Mouse (Mus musculus) frontal cortex, adult 2 months (tissue): Measurements from ENCODE around the gene Atp6v0b. TPM values are rescaled to one million over a fixed set of nuclear protein-coding genes. Genes with fewer than 3 reads are reported as not detected.

Source experiments
- DNase-seq, 2 experiments: peaks; one replicate each; pipeline ENCODE4 v3.0.0; 2022; ENCODE audit warnings: low spot score in 1 of 2; ENCODE audit errors: extremely low spot score in 1 of 2
- polyA plus RNA-seq: library from polyadenylated mRNA; depleted of rRNA; stranded (reverse); fragments of >200 nt; gene quantifications from 2 replicates; pipeline ENCODE4 v1.2.3, GENCODE M21; 2012; rRNA removed

Atp6v0b gene
- 722 and 766 TPM in 2 replicates for polyA plus RNA-seq

DNA sequence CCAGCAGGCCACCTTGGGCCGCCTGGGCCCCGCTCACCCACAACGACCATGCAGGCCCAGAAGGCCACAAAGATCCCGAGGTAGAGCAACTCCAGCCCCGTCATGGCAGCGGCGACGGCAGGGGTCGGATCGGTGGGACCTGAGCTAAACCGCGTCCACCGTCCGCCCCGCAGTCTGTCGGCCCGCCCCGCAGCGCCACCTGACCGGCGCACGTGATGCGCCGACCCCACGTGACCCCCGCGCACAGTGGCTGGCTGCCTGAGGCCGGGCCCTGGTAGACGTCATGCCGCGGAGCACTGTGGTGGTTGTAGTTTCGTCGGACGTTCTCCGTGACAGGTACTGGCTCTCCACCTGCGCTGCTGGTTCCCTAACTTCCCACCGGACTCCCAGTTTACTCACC lies at the start of gene Atp6v0b:
Gene Atp6v0b, minus strand, starts transcription at position 201 of the 400 bp plus-strand sequence.
- peak; percentile 91 to 96 for DNase-seq

DNA sequence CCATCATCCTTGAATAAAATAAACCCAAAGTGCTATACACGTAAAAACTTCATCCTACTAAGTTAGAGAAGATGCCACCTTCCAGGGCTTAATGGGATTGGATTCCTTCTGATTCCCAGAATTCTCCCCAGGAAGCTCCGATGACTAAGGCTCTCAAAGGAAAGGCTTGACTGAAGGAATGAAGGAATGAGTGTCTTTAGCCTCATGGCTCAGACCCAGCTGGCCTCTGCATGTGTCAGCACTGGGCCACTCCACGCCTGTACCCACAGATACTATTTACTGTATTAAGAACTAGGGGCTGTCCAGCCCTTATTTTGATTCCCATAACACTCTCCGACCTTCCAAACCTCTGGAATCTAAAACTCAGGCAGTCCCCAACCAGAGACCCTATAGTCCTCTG lies 46.9 kb upstream of the Atp6v0b start:
- DNase-seq, result no peak

DNA sequence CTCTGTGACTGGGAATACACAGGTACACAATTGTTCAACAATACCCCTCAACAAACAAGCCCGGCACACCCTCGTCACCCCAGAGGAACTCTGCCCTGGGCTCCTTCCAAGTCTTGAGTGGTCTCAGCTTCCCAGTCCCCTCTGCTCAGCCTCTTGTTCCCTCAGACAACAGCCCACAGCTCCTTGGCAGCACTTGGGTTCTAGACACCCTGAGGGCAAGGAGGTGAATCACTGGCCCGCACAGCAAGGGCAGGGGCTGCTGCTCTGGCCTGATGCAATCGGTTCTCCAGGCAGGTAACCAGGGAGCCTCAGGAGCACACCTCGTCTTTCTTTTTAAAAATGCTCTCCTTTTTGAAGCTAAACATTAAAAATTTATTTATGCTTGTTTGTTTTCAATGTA lies 46.1 kb upstream of the Atp6v0b start:
- DNase-seq, result no peak

DNA sequence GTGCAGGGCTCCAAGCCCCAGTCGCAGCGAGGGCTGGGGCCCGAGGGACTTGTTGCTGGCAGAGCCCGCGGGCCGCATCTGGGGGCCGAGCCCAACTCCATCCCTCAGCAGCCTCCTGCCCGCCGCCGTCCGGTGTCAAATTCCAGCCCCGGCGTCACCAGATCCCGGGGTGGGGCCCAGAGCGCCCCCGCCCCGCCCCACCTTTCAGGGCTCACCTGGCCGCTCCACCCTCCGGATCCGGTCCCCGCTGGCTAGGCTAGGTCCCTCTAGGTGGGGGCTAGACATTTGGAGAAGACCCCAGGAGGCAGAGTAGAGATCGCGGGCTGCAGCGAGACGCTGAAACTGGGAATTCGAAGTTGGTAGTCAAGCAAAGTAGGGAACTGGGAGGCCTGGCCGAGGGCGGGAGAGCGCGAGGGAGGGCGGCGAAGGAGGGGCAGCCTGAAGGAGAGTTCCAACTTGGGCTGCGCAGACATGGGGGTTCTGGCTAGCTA lies 42.3 kb upstream of the Atp6v0b start, which contains the start of gene Artn:
Gene Artn, minus strand, starts transcription at position 373 of the 491 bp plus-strand sequence.
- no peak for DNase-seq

DNA sequence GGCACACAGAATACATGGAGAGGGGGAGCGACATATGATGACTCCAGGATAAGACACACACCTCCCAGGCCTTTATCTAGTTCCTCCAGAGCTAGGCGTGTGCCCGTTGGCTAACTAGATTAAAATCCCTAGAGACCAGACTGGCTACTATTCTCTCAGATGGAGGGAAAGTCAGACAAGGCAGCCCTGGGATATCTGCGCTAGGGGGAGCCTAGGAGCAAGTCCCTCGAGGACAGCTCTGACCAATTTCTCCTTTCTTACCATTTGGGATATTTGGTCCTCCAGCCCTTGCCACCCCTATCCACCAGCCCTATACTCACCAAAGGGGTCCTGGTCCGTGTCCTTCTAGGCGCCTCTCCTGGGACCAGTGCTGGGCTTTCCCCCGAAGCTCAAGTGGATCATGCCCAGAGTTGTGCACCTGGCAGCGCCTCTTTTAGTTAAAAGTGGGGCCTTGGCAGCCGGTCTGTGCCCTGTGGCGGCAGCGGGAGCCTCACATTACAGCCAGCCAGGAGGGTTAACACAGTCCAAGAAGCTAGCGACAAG lies 41.6 kb upstream of the Atp6v0b start:
- DNase-seq, result peak in 1 of 2 experiments; percentile 67

DNA sequence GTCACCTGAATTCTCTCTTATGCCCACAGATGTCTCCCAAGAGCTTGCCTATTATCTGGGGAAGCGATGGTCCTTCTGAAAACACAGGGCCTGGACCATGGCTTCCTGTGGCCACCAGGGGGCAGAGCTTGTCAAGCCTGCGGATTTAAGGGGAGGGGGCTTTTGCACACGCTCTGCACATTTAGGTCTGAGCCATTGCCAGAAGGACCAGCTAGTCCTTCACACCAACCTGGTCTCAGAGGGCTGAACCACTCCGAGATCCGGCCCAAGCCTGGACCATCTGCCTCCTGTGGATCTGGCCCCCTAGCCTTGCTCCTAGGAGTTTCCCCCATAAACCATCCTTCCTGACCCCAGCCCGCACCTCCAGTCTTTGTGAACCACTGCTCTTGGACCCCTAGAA lies 41.1 kb upstream of the Atp6v0b start:
- DNase-seq, result peak in 1 of 2 experiments; percentile 44

DNA sequence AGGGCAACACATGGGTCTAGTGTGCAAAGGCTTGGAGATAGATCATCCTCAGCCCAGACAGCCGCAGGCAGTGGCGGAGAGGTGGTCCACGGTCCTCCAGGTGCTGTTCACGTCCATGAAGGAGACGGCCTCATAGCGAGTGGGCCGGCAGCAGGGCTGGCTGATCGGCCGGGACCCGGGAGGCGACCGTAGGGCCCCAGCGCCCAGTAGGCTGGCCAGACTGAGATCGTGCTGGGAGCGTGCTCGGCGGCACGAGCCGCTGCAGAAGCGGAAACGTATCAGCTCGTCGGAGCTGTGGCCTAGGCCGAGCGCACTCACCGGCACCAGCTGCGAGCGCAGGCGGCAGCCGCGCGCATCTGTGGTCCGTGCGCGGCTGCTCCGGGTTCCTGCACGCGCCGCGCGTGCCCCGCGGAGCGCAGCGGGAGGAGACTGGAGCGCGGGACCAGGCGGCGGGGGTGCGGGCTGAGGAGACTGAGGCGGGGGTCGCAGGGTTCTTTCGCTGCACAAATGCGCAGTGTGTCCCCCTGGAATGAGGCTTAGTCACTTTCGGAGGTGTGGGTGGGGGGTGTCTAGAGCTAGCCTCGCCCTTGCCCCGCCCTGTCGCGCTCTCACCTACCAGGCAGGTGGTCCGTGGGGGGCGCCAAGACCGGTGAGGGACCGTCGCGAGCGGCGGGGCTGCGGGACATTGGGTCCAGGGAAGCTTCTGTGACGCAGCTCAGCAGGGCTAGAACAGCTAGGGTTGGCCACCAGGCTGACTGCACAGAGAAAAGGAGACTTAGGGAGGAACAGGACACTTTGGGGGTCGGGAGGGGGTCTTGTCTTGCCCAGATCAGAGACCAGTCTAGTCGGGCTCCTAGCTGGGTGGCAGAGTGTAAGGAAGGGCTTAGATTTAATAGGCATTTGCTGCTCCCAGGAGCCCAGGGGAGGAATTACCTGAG lies 39.7 kb upstream of the Atp6v0b start:
- DNase-seq, result peak in 1 of 2 experiments; percentile 60

DNA sequence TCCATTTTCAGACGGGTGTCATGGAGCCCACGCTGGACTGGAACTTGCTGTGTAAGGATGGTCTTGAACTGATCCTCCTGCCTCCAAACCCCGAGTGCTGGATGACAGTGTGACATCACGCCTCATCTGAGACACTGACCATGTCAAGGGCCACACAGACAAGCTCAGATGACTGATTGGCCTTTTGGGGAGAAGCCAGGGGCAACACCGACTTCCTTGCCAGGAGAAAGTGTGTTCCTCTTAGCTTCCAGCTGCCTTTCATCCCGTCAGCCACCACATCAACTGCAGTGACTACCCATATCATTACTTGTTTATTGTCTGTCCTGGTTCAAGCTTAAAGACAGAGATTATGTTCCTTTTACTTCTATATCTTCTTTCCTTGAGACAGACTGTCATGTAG lies 37.8 kb upstream of the Atp6v0b start:
- no peak for DNase-seq

DNA sequence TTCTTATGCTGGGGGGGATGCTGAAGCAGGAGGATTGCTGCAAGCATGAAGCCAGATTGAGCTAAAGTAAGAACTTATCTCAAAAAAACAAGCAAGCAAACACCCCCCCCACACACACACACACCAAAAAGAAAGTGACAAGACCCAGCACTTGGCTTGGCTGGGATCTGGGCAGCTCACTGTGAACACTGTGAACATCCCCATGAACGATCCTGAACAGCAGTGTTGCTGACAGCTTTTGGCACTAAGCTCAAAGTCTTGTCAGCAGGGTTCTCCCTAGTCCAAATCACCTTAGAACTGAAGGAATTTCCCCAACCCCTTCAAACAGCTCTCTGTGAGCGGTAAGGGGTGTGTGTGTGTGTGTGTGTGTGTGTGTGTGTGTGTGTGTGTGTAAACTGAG lies 36.3 kb upstream of the Atp6v0b start:
- no peak for DNase-seq

DNA sequence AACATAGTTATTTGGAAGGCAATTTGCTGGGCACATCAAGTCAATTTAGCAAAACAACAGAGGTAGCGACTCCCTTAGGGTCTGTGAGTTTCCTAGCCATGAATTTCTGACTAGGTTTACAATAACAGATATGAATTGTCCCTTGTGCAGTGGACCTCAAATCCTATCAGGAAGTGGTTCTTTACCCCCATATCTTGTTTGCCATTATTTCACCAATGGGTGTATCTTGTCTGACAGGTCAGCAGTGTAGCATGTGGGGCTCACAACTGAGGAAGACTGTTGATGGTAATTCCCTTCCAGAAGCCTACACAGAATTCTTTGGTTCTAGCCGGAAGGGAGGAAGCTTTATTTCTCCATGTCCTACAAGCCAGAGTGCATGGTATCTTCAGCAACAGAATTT lies 34.2 kb upstream of the Atp6v0b start:
- no peak for DNase-seq

DNA sequence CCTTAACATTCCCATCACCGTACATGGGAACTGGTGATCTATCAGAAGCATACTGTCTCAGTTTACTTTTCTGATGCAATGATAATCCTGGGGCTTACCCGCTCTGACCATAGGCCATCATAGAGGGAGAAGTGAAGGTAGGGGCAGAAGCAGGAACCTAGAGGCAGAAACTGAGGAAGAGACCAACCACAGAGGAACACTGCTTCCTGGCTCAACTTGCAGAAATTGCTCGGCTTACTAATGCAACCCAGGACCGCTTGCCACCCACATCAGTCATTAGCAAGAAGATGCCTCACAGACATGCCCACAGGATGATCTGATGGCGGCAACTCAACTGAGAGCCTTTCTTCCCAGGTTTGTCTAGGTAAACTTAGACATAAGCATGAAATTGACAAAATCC lies 31.6 kb upstream of the Atp6v0b start:
- no peak for DNase-seq

DNA sequence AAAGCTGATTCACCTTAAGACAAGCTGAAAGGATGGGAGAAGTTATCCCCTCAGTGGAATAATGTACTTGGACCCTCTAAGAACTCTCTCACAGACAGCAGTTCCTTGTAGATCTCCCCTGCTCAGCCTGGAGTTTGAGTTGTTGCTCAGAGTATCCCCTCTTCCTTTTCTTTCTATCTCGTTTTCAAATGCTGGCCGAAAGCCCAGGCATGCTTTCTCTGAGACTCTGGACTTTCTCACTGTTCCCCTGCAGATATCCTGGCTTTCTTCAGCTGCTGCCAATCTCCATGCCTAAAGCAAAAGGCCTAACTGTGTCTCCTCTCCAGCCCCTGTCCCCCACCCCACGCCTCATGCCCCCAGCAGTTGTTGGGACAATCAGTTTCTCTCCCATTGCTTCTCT lies 31.1 kb upstream of the Atp6v0b start:
- DNase-seq, result no peak

DNA sequence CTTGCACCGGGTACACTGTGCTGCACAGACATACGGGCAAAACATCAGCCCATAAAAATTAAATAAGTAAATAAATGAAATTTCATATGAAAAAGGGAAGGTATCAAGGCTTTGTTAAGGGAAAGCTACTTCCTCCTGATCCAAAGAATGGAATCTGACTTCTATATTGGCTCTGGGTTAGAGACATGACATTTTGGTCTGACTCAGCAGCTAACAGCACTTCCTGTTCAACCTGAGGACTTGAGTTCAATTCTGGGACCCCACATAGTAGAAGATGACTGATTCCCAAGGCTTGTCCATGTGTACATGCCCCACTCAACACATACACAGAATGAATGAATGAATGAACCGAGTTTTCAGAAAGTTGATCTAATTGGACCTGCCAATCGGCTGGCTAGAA lies 30.7 kb upstream of the Atp6v0b start:
- DNase-seq, result no peak

DNA sequence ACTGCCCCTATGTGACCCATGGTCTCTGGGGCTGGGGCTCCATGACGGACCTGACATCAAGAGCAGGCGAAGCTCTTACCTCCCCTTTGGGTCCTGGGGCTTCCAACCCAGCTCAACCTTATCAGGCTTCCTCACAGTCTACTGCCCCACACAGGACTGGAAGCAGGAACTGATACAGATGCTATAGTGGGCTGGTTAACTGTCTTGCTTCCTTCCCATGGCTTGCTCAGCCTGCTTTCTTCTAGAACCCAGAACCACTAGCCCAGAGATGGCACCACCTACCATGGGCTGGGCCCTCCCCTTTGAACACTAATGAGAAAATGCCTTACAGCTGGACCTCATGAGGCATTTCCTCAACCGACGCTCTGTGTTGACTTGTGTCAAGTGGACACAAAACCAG lies 30.3 kb upstream of the Atp6v0b start:
- no peak for DNase-seq

DNA sequence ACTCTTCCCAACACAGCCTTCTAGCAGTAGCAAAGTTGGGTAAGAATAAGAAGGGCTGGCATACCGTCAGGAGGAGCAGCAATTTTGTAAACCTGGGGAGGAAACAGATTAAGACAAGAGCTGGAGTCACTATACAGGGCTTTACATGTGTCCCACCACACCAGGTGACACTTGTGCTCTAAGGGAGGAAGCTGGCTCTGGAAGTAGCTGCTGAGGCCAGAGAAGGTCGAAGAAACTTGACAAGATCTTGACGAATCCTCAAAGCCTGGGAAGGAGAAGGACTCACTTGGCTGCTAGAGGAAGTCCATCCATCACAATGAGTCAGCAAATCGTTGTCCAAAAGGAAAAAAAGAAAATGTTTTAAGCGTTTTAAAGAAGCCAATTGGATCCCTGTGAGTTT lies 29.3 kb upstream of the Atp6v0b start:
- DNase-seq, result no peak

DNA sequence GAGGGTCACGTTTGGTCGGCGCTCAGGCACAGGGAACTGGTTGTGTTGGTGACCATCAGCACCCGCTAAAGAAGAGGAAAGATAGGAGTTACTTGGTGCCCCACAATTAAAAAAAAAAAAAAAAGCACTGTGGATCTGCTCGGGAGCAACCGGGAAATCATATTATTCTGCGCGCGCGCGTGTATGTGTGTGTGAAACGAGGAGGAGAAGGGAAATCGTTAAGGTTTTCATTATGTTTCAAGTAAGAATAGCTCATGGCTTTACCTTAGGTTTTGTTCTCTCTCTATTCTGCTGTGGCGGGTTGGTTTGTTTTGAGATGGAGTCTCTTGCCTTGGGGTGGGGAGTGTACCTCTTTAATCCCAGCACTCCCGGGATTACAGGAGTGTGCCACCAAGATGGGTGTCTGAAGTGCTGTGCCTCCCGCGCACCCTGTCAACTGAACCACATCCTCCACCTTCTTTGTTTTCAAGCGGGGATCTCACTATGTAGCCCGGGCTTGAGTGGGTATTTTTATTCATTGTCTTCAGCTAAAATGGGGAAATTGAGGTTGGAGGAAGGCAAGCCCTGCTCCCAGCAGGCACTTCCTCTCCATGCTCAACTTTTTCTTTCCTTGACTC lies 28.5 kb upstream of the Atp6v0b start:
- DNase-seq, result no peak

DNA sequence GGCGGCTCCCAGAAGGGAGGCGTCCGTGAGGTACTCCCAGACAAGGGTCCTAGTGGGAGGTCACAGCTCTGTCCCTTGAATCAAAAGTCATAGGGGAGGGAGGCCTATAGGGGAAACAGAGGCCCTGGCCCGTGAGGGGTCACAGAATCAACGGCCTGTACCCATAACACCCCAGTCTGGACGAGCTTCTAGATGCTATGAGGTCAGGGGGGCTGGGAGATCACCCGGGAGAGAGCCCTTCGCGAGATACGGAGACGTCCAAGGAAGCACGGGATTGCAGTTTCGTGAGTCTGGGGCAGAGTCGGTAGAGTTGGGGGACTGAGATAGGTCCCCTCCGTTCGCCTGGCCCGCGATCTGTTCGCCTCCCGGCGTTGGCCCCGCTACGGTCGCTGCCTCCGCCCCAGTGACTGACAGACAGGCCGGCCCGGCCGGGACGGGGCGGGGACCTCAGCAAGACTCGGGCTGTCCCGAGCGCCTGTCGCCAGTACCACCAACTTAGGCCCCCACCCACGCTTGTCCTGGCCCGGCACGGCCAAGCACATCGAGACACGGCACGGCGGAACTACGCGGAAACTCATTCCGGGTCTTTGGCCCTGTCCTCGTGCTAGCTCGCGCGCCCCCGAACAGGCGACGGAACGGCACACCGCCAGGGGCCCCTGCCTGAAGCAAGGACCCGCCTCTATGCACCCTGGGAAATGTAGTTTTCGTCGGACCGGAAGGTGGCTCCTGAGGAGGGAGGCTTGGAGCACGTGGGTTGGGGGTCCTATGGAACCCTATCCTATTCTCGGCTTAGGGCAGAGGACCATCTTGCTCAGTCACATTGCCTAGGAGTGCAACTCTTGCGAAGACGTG lies 27.7 kb upstream of the Atp6v0b start, which contains the start of gene Ipo13:
Gene Ipo13, minus strand, starts transcription at position 409 of the 852 bp plus-strand sequence.
- peak; percentile 87 to 92 for DNase-seq

DNA sequence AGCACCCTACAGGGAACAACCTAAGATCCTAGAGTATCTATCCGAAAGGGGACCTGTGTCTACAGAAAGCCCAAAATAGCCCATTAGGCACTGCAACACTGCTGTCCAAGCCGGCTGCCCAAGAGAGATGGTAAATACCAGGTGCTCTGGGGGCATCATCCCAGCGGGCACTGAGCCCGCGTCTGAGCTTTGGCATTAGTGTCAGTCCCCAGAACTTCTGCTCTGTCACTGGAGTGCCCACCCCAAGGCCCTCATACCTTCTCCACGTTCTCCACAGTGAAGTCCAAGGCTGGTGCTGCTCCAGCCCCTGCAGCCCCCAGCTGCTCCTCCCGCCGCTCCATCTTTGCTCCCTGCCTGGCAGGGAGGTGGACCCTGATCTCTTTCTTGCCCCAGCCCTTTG lies 26.9 kb upstream of the Atp6v0b start:
- no peak for DNase-seq

DNA sequence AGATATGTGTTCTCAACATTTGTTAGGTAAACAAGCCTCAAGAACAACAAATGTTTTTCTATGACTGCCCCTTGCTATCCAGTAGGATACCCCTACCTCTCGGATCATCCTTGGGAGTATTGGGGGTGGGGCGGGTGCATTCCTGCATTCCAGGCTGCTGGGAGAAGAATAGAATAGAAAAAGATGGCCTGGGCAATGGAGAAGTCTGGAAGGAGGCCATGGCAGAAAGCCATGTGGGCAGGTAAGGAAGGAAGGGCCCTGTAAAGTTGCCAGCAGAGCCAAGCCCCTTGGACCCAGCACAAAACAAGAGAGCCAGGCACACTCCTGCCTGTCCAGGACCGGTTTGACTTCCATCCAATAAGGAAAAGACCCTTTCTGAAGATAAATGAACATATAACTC lies 26.3 kb upstream of the Atp6v0b start:
- no peak for DNase-seq

DNA sequence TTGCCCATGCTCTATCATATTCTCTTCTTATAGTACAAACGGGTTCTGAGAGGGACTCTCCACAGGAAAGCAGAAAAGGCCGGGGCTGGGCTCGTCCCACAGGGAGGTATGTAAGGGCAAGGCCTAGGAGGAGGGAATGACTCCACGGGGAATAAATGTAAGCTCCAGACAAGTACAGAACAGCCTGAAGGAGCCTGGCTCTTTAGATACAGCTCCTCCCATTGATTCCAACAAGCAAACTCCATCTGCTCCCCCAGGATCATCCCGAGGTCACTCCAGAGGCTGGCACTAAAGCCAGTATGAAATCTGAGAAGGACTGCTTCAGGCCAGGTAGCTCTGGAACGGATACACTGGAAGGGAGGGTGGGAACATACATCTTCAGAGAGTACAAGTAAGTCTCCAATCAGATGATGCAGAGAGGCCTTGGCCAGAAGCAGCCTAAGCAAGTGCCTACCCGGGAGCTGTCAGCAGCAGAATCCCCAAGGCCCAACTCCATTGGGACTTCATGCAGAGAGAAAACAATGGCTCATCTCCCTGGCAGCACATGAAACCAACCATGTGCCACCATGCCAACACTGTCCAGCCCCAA lies 25.6 kb upstream of the Atp6v0b start:
- DNase-seq, result no peak
